Mouse (Mus musculus) liver, adult 2 months (tissue): ENCODE data around the gene Abhd8. TPM values are rescaled to one million over a fixed set of nuclear protein-coding genes. Genes with fewer than 3 reads are reported as not detected.
"Not testable (repeated sequence)": the region's sequence is repeated elsewhere in the genome, so short reads cannot be mapped to it uniquely, and the experiment has no call there.

Experiments used
- DNase-seq: peaks from one replicate; pipeline ENCODE4 v3.0.0-alpha.2; 2011; ENCODE audit warnings: low read depth, low spot score; ENCODE audit errors: extremely low read depth
- H3K27ac ChIP-seq: fragments of 200-500 bp; replicated peaks from 2 replicates; pipeline ENCODE4 v1.5.1; 2012; ENCODE audit warnings: low read depth, mild to moderate bottlenecking, control low read depth, inconsistent platforms, low read length; ENCODE audit not compliant: insufficient read depth
- H3K27me3 ChIP-seq: fragments of 200-500 bp; 2 replicates; pipeline ENCODE4 v1.6.1; 2012; ENCODE audit warnings: mild to moderate bottlenecking, moderate library complexity, low read length, inconsistent platforms; ENCODE audit not compliant: control insufficient read depth, insufficient read depth
- H3K36me3 ChIP-seq: fragments of 200-500 bp; 2 replicates; pipeline ENCODE4 v1.6.1; 2012; ENCODE audit warnings: low read length, inconsistent platforms; ENCODE audit not compliant: control insufficient read depth, insufficient read depth
- H3K4me1 ChIP-seq: fragments of 200-500 bp; 2 replicates; pipeline ENCODE4 v1.6.1; 2011; ENCODE audit warnings: low read length; ENCODE audit not compliant: control insufficient read depth, insufficient read depth
- H3K4me3 ChIP-seq: fragments of 200-500 bp; 2 replicates; pipeline ENCODE4 v1.5.1; 2011; ENCODE audit warnings: low read depth, mild to moderate bottlenecking, control low read depth, low read length, moderate library complexity; ENCODE audit not compliant: insufficient read depth
- H3K79me2 ChIP-seq: fragments of 200-500 bp; 2 replicates; pipeline ENCODE4 v1.6.1; 2012; ENCODE audit warnings: inconsistent platforms, mild to moderate bottlenecking, low read length, moderate library complexity; ENCODE audit not compliant: control insufficient read depth, insufficient read depth
- H3K9ac ChIP-seq: fragments of 200-500 bp; 2 replicates; pipeline ENCODE4 v1.6.1; 2012; ENCODE audit warnings: low read depth, mild to moderate bottlenecking, control low read depth, inconsistent platforms, low read length
- CTCF ChIP-seq: fragments of 200-500 bp; IDR thresholded peaks from 2 replicates; pipeline ENCODE4 v1.5.1; 2011; ENCODE audit warnings: low read depth, low read length, control low read depth
- POLR2A ChIP-seq: fragments of 200-500 bp; IDR thresholded peaks from 2 replicates; pipeline ENCODE4 v1.6.1; 2011; ENCODE audit warnings: low read length, control low read depth; ENCODE audit not compliant: insufficient read depth; ENCODE audit errors: extremely low read depth
- WGBS: fragments of 180-500 bp; shearing (Covaris S2); methylation state at CpG from one replicate; pipeline ENCODE4 v1.1.7; 2018; 5-methylcytosine and 5-hydroxymethylcytosine counted together
- polyA plus RNA-seq: library from polyadenylated mRNA; depleted of rRNA; stranded (reverse); fragments of >200 nt; gene quantifications from 2 replicates; pipeline ENCODE4 v1.2.3, GENCODE M21; 2012
- total RNA-seq: library from RNA; depleted of rRNA; stranded (reverse); fragments of >200 nt; gene quantifications from 2 replicates; pipeline ENCODE4 v1.2.3, GENCODE M21; 2014

The Abhd8 gene
- total and polyA plus RNA-seq, 2 experiments: 3.1 to 6.7 TPM

DNA sequence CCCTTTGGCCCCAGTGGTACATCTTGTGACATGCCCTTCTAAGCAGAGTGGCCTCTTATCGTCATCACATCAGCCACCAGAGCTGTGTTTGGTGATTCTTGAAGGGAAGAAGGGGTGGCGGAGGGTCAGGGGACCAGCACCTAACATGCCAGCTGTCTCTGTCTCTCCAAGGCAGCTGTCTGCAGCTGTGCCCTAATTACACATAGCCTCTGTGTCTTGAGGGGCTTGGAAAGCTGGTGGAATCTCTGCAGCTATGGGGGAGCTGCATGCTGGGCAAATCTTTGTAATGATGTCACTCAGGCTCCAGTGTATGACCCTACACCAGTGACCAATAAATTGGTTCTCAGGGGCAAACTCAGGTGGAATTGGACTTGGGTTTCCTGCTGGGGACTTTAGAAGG lies 10.8 kb downstream of the Abhd8 start:
- Histone ChIP-seq H3K27ac (no peak overlapping the region), H3K27me3 (no peaks in the 10 kb centered on the region), H3K36me3 (no peaks in the 10 kb centered on the region), H3K4me3 (no peak overlapping the region), H3K79me2 (no peaks in the 10 kb centered on the region), H3K4me1 (no peaks in the 10 kb centered on the region), H3K9ac (no peak overlapping the region)
- TF ChIP-seq CTCF (no peak), POLR2A (no peak)
- no peak for DNase-seq
- 71% methylated on average over 2 of the region's 2 CpGs for WGBS

DNA sequence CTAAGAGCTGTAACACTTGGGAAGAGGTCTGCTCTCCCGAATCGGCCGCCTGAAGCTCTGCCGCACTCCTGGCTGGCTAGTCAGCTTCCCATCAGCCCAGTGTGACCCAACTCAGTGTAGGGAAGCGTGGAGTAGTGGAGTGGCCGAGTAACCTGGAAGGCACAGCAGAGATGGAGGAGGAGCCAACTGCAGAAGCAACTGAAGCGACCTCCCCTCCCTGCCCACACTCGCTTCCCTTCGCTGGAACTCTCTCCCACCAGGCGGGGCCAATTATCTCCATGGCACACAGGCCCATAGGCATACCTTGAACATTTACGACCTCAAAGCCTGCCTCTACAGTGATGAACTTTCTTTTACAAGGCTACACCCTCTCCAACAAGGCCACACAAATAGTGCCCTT lies 11.7 kb downstream of the Abhd8 start:
- Histone ChIP-seq H3K36me3 (no peaks in the 10 kb centered on the region), H3K9ac (no peak overlapping the region), H3K4me3 (no peak overlapping the region), H3K79me2 (no peaks in the 10 kb centered on the region), H3K27me3 (no peaks in the 10 kb centered on the region), H3K27ac (no peak overlapping the region), H3K4me1 (no peaks in the 10 kb centered on the region)
- TF ChIP-seq POLR2A: no peak
- TF ChIP-seq CTCF: no peak
- WGBS: 64% methylated on average over 11 of the region's 11 CpGs
- DNase-seq: no peak

- DNase-seq: no peak
- H3K4me1 ChIP-seq: no peaks in the 10 kb centered on the region
- no peaks in the 10 kb centered on the region for H3K27me3 ChIP-seq
- H3K36me3 ChIP-seq: no peaks in the 10 kb centered on the region
- 77% methylated on average over 4 of the region's 4 CpGs for WGBS
- TF ChIP-seq CTCF: no peak
- TF ChIP-seq POLR2A: no peak
- no peak overlapping the region for H3K9ac ChIP-seq
- no peak overlapping the region for H3K27ac ChIP-seq
- H3K79me2 ChIP-seq: no peaks in the 10 kb centered on the region
- no peak overlapping the region for H3K4me3 ChIP-seq
These were observed 12.1 kb downstream of the Abhd8 start for GRCm38 (mm10) chr8:71451337-71451736.

DNA sequence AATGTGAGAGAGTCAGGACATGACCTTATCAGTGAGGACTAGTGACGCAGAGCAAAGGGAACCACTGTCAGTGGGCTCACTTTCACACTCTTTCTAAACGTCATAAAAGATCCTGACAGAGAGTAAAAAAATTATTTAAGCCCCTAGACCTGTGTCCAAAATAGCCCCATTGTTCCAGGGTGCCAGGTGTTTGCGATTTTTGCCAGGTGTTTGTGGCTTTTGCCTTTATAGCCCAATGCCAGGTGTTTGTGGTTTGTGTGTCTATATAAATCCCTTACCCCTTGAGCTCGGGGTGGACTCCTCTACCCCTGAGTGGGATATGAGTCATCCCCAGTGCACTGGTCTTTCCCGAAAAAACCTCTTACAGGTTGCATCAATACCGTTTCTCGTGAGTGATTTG lies 18.4 kb downstream of the Abhd8 start:
- DNase-seq: no peak
- H3K27me3 ChIP-seq: no peaks in the 10 kb centered on the region
- WGBS: 76% methylated on average over 7 of the region's 7 CpGs

DNA sequence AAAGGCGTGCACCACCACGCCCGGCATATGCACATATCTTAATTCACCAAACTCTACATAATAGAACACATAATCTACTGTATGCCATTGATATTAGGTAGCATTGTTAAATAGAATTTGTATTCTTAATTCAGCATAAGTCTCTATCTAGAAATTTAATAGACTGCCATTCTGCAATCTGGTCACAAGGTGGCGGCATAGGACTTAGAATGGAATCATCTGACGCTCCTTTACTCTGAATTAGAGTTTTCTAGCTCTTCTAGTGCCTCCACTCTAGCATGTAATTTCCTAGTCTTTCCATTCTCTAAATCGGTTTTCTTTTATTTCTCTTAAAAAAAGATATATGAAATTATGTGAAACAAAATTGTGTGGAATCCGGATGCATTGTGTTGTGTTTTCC lies 22.1 kb downstream of the Abhd8 start:
- H3K4me1 ChIP-seq: no peaks in the 10 kb centered on the region
- TF ChIP-seq POLR2A (no peak), CTCF (peak; percentile 53)
- no peaks in the 10 kb centered on the region for H3K79me2 ChIP-seq
- peak; percentile 53 for DNase-seq
- no peak overlapping the region for H3K9ac ChIP-seq
- H3K4me3 ChIP-seq: no peak overlapping the region
- no peaks in the 10 kb centered on the region for H3K36me3 ChIP-seq
- WGBS: under 1% methylated on average over 7 of the region's 7 CpGs
- H3K27ac ChIP-seq: no peak overlapping the region
- H3K27me3 ChIP-seq: no peaks in the 10 kb centered on the region

More for the DNA sequence above, 18.4 kb downstream of the Abhd8 start:
- H3K36me3 ChIP-seq: no peaks in the 10 kb centered on the region
- H3K4me1 ChIP-seq: no peaks in the 10 kb centered on the region
- no peaks in the 10 kb centered on the region for H3K79me2 ChIP-seq
- TF ChIP-seq POLR2A: no peak
- TF ChIP-seq CTCF: no peak
- H3K9ac ChIP-seq: no peak overlapping the region
- no peak overlapping the region for H3K27ac ChIP-seq
- no peak overlapping the region for H3K4me3 ChIP-seq

DNA sequence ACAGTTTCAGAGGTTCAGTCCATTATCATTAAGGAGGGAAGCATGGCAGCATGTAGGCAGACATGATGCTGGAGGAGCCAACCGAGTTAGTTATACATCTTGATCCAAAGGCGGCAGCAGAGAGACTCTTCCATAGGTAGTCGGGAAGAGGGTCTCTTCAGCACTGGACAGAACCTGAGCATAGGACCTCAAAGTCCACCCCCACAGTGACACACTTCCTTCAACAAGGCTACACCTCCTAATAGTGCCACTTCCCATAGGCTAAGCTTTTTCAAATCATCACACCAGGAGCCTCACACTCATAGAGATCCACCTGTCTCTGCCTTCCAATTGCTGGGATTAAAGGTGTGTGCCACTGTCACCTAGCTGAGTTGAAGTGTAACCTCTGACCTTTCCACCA lies 26.4 kb downstream of the Abhd8 start:
- Histone ChIP-seq H3K36me3 (no peaks in the 10 kb centered on the region), H3K27ac (no peak overlapping the region), H3K27me3 (no peaks in the 10 kb centered on the region), H3K79me2 (no peaks in the 10 kb centered on the region), H3K9ac (no peak overlapping the region), H3K4me3 (no peak overlapping the region), H3K4me1 (no peaks in the 10 kb centered on the region)
- TF ChIP-seq CTCF (no peak), POLR2A (no peak)
- DNase-seq: no peak
- 55% methylated on average over 3 of the region's 3 CpGs for WGBS

- not testable (repeated sequence) for DNase-seq, H3K36me3 ChIP-seq, H3K27me3 ChIP-seq, H3K79me2 ChIP-seq, H3K9ac ChIP-seq, H3K4me1 ChIP-seq, H3K4me3 ChIP-seq, H3K27ac ChIP-seq
- 85% methylated on average over 1 of the region's 1 CpGs for WGBS
These were observed 30.5 kb downstream of the Abhd8 start for GRCm38 (mm10) chr8:71432935-71433334.
